Mouse (Mus musculus): ENCODE data around the gene Ldha.

Ldha gene

GRCm38 (mm10) chr7:46840787-46841525, at the start of gene Ldha:
Ldha (plus strand) TSS chr7:46841475.
- WGBS: 62% methylated on average over 6 of the region's 6 CpGs

GRCm38 (mm10) chr7:46793871-46794270, 47.4 kb upstream of the Ldha start:
- WGBS: 78% methylated on average over 4 of the region's 4 CpGs

GRCm38 (mm10) chr7:46795287-46796205, 45.7 kb upstream of the Ldha start, which contains the start of the genes Hps5 and Gtf2h1:
Hps5 (minus strand) TSS chr7:46796064.
Gtf2h1 (plus strand) TSS chr7:46796103.
- WGBS: under 1% methylated on average over 73 of the region's 75 CpGs

- 1% methylated on average over 31 of the region's 31 CpGs for WGBS
Measured at GRCm38 (mm10) chr7:46796206-46796679, 45.0 kb upstream of the Ldha start.

GRCm38 (mm10) chr7:46796779-46797178, 44.5 kb upstream of the Ldha start:
- WGBS: 38% methylated on average over 6 of the region's 6 CpGs

GRCm38 (mm10) chr7:46810325-46810724, 30.9 kb upstream of the Ldha start:
- 92% methylated on average over 6 of the region's 6 CpGs for WGBS

- WGBS: 92% methylated on average over 4 of the region's 4 CpGs
Measured at GRCm38 (mm10) chr7:46814012-46814411, 27.3 kb upstream of the Ldha start.

GRCm38 (mm10) chr7:46820876-46821632, 20.2 kb upstream of the Ldha start:
- 77% methylated on average over 15 of the region's 15 CpGs for WGBS

- 71% methylated on average over 20 of the region's 20 CpGs for WGBS
Measured at GRCm38 (mm10) chr7:46827046-46827802, 14.1 kb upstream of the Ldha start.

GRCm38 (mm10) chr7:46827803-46828184, 13.5 kb upstream of the Ldha start:
- 91% methylated on average over 2 of the region's 2 CpGs for WGBS

- WGBS: 84% methylated on average over 12 of the region's 12 CpGs
Measured at GRCm38 (mm10) chr7:46829911-46830310, 11.4 kb upstream of the Ldha start.

GRCm38 (mm10) chr7:46830799-46831590, 10.3 kb upstream of the Ldha start:
- 78% methylated on average over 13 of the region's 13 CpGs for WGBS

- 89% methylated on average over 8 of the region's 8 CpGs for WGBS
Measured at GRCm38 (mm10) chr7:46831693-46832092, 9.6 kb upstream of the Ldha start.

GRCm38 (mm10) chr7:46832112-46832810, 9.0 kb upstream of the Ldha start:
- 95% methylated on average over 11 of the region's 11 CpGs for WGBS

- WGBS: 81% methylated on average over 6 of the region's 6 CpGs
Measured at GRCm38 (mm10) chr7:46833266-46833665, 8.0 kb upstream of the Ldha start.

- WGBS: 91% methylated on average over 7 of the region's 7 CpGs
Measured at GRCm38 (mm10) chr7:46833670-46834255, 7.5 kb upstream of the Ldha start.

GRCm38 (mm10) chr7:46834994-46835610, 6.2 kb upstream of the Ldha start:
- WGBS: 61% methylated on average over 14 of the region's 14 CpGs

GRCm38 (mm10) chr7:46836357-46836756, 4.9 kb upstream of the Ldha start:
- 96% methylated on average over 5 of the region's 5 CpGs for WGBS

GRCm38 (mm10) chr7:46837073-46837472, 4.2 kb upstream of the Ldha start:
- 68% methylated on average over 5 of the region's 5 CpGs for WGBS
